Mouse (Mus musculus): ENCODE measurements at regions not wholly inside any gene's neighbourhood (a gene's known extent, or its start where the extent isn't known, plus 50 kb on each side); places are given as distances from the start of the nearest gene placed in this dataset.

DNA sequence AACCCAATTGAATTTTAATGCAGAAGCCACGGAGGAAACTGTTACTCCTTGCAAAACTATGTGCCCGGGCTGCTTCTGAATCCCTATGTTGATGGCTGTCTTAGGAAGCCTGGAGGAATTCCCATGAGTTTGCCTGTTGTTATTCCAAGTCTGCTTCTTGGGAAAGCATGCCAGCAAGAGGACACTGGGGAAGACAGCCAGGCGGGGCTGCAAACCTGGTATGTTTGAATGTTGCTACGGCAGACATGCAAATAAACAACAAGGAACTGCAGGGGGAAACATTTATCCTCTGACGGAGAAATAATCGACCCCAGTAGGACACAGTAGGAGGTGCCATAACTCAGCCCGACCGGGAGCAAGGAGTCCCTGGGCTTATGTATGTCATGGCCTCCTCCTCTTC lies 168.0 kb downstream of the Gm11077 start:
- no peak for TF ChIP-seq CTCF (IDR thresholded peaks at IDR 0.05 in 2 of 3, conservative IDR thresholded peaks at IDR 0.05 in 1 of 3; ENCODE audit: control insufficient read depth in 1 of 3, insufficient read depth in 1 of 3, low read depth in 2 of 3, low read length in 3 of 3, poor library complexity in 1 of 3, severe bottlenecking in 1 of 3)
- TF ChIP-seq HCFC1 (IDR thresholded peaks at IDR 0.05; ENCODE audit: low read depth, low read length) = no peak
- no peak for TF ChIP-seq EP300 (IDR thresholded peaks at IDR 0.05; ENCODE audit: low read depth in 1 of 2, low read length in 2 of 2)
- TF ChIP-seq MXI1 (IDR thresholded peaks at IDR 0.05; ENCODE audit: low read depth, low read length) = no peak

Data from MEL (cell line).